Comparison of ENCODE assay signal across 8 mouse cellular contexts in the genomic region with DNA sequence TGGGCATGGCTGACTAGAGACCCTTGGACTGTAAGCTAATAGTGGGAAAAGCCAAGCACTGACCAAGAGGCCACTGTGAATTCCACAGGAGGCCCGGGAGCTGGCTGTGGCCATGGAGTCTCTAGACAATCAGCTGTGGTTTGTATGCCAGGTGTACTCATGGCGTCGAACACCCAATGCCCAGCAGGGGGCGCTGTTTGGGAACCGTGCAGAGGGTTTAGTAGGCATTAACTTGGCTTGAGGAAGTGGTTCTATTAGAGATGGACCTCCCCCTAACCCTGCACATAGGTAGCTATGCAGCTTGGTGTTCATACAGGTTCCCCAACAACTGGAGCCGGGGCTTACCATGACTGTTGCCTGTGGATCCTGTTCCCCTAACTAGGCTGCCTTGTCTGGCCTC. TPM values are rescaled to one million over a fixed set of nuclear protein-coding genes. Genes with fewer than 3 reads are reported as not detected.
A peak's percentile ranks its signal among the peaks of the same experiment; 100 is the strongest.
DNase-seq lines count a peak whose midpoint lies in the region; ATAC-seq and TF ChIP-seq lines count a peak whose summit lies in the region.

No protein-coding gene starts in this region.

- TF ChIP-seq CTCF in kidney, postnatal 0 days (IDR thresholded peaks at IDR 0.05; ENCODE audit: low read depth) = peak; percentile 63

- WGBS in kidney, postnatal 0 days = 47% methylated on average over 6 of the region's 6 CpGs
- 51% methylated on average over 6 of the region's 6 CpGs for WGBS in midbrain, embryonic 15.5 days

- H3K4me1 ChIP-seq in kidney, postnatal 0 days (replicated peaks; ENCODE audit: insufficient read depth, low read length) = no peaks in the 10 kb centered on the region
- no peaks in the 10 kb centered on the region for H3K4me1 ChIP-seq in midbrain, embryonic 15.5 days

- H3K27me3 ChIP-seq in kidney, postnatal 0 days (ENCODE audit: insufficient read depth, low read length) = no peaks in the 10 kb centered on the region
- no peaks in the 10 kb centered on the region for H3K27me3 ChIP-seq in midbrain, embryonic 15.5 days (replicated peaks)

- DNase-seq in kidney, postnatal 0 days (ENCODE audit: low spot score) = peak; percentile 4
- DNase-seq in kidney, adult 11 months = no peak
- DNase-seq in adrenal gland, adult 2 months = peak; percentile 52
- DNase-seq in kidney, postnatal 4 days = peak; percentile 58 to 60
- DNase-seq in retina, postnatal 1 day = peak; percentile 50
- DNase-seq in urinary bladder, postnatal 36 days (ENCODE audit: low spot score in 2 of 2) = no peak
- DNase-seq in layer of hippocampus, postnatal 36 days = no peak

- no peaks in the 10 kb centered on the region for H3K9me3 ChIP-seq in kidney, postnatal 0 days (replicated peaks; ENCODE audit: low read length)
- H3K9me3 ChIP-seq in midbrain, embryonic 15.5 days = no peaks in the 10 kb centered on the region

- no peak overlapping the region for H3K27ac ChIP-seq in kidney, postnatal 0 days
- no peak overlapping the region for H3K27ac ChIP-seq in midbrain, embryonic 15.5 days

- H3K4me2 ChIP-seq in kidney, postnatal 0 days (ENCODE audit: low read length) = no peak overlapping the region
- no peak overlapping the region for H3K4me2 ChIP-seq in midbrain, embryonic 15.5 days

- no peak overlapping the region for H3K4me3 ChIP-seq in kidney, postnatal 0 days (replicated peaks; ENCODE audit: low read depth, low read length)
- H3K4me3 ChIP-seq in midbrain, embryonic 15.5 days = no peak overlapping the region

- H3K9ac ChIP-seq in kidney, postnatal 0 days (ENCODE audit: low read depth, low read length) = no peak overlapping the region
- no peak overlapping the region for H3K9ac ChIP-seq in midbrain, embryonic 15.5 days

- no peaks in the 10 kb centered on the region for H3K36me3 ChIP-seq in kidney, postnatal 0 days (ENCODE audit: insufficient read depth, low read length)
- no peaks in the 10 kb centered on the region for H3K36me3 ChIP-seq in midbrain, embryonic 15.5 days (replicated peaks)

- no peak for ATAC-seq in kidney, postnatal 0 days (replicated peaks; ENCODE audit: low FRiP score, low read depth)
- no peak for ATAC-seq in midbrain, embryonic 15.5 days (replicated peaks)

RNA-seq across cellular contexts. Expression of a gene that starts 17.7 kb away (rescaled TPM):
- 0.06 and 0.16 TPM in 2 replicates for polyA plus RNA-seq in kidney, postnatal 0 days (2015; fragmentation: Nextera tagmentation; extraction: Ambion mirVana)
- 1 to 10 TPM; 1.5 to 8.9 TPM for total RNA-seq in adrenal gland, adult 2 months (2021)
- polyA plus RNA-seq in adrenal gland, adult 2 months (2012; rRNA removed) = 5.7 and 16.5 TPM in 2 replicates
- total RNA-seq in layer of hippocampus, postnatal 36 days (2021) = not detected
- not detected in 2 replicates for polyA plus RNA-seq in midbrain, embryonic 15.5 days (2015; fragmentation: Nextera tagmentation; extraction: Ambion mirVana)

RNA-seq across cellular contexts. Expression of a gene that starts 18.2 kb away (rescaled TPM):
- 1.4 and 3.4 TPM in 2 replicates for polyA plus RNA-seq in kidney, postnatal 0 days (2015; fragmentation: Nextera tagmentation; extraction: Ambion mirVana)
- not detected for total RNA-seq in adrenal gland, adult 2 months (2021)
- polyA plus RNA-seq in adrenal gland, adult 2 months (2012; rRNA removed) = not detected in 2 replicates
- total RNA-seq in layer of hippocampus, postnatal 36 days (2021) = not detected
- polyA plus RNA-seq in midbrain, embryonic 15.5 days (2015; fragmentation: Nextera tagmentation; extraction: Ambion mirVana) = 4.4 TPM in 1 of 2 replicates, not detected in the other

RNA-seq across cellular contexts. Expression of a gene that starts 42.4 kb away (rescaled TPM):
- polyA plus RNA-seq in kidney, postnatal 0 days (2015; fragmentation: Nextera tagmentation; extraction: Ambion mirVana) = 1.7 and 2.7 TPM in 2 replicates
- 1 to 10 TPM; 3.9 to 5.9 TPM for total RNA-seq in adrenal gland, adult 2 months (2021)
- polyA plus RNA-seq in adrenal gland, adult 2 months (2012; rRNA removed) = 3.5 and 7.6 TPM in 2 replicates
- under 1 TPM in 1 of 2 experiments, not detected in 1; 0.91 TPM for total RNA-seq in layer of hippocampus, postnatal 36 days (2021)
- polyA plus RNA-seq in midbrain, embryonic 15.5 days (2015; fragmentation: Nextera tagmentation; extraction: Ambion mirVana) = 1.2 and 3.4 TPM in 2 replicates

RNA-seq across cellular contexts. Expression of a gene that starts 50.1 kb away (rescaled TPM):
- polyA plus RNA-seq in kidney, postnatal 0 days (2015; fragmentation: Nextera tagmentation; extraction: Ambion mirVana) = 0.20 TPM in 1 of 2 replicates, not detected in the other
- total RNA-seq in adrenal gland, adult 2 months (2021) = under 1 TPM; 0.26 to 0.59 TPM
- polyA plus RNA-seq in adrenal gland, adult 2 months (2012; rRNA removed) = 0.30 and 1.1 TPM in 2 replicates
- not detected for total RNA-seq in layer of hippocampus, postnatal 36 days (2021)
- not detected in 2 replicates for polyA plus RNA-seq in midbrain, embryonic 15.5 days (2015; fragmentation: Nextera tagmentation; extraction: Ambion mirVana)

RNA-seq across cellular contexts. Expression of a gene that starts 54.7 kb away (rescaled TPM):
- polyA plus RNA-seq in kidney, postnatal 0 days (2015; fragmentation: Nextera tagmentation; extraction: Ambion mirVana) = 2.4 and 2.5 TPM in 2 replicates
- 100 to 1,000 TPM; 269 to 540 TPM for total RNA-seq in adrenal gland, adult 2 months (2021)
- polyA plus RNA-seq in adrenal gland, adult 2 months (2012; rRNA removed) = 71.3 and 81.0 TPM in 2 replicates
- total RNA-seq in layer of hippocampus, postnatal 36 days (2021) = 1 to 10 TPM; 6.4 to 9.7 TPM
- 2.4 and 3.0 TPM in 2 replicates for polyA plus RNA-seq in midbrain, embryonic 15.5 days (2015; fragmentation: Nextera tagmentation; extraction: Ambion mirVana)

Comparison
In these comparisons a context has a peak if more than half of its experiments do, and no peak if none do; other contexts are left out.
1. DNase-seq: peak in kidney, postnatal 0 days (single experiment), adrenal gland, adult 2 months (single experiment), kidney, postnatal 4 days (2 of 2) and retina, postnatal 1 day (single experiment); none in kidney, adult 11 months (single experiment), urinary bladder, postnatal 36 days (0 of 2) and layer of hippocampus, postnatal 36 days (0 of 2).